Mouse (Mus musculus): ENCODE measurements around the gene Ttc39a. TPM values are rescaled to one million over a fixed set of nuclear protein-coding genes. Genes with fewer than 3 reads are reported as not detected.

The Ttc39a gene
- total RNA-seq, 1 experiment from 2014 or later = 1.5 TPM

DNA sequence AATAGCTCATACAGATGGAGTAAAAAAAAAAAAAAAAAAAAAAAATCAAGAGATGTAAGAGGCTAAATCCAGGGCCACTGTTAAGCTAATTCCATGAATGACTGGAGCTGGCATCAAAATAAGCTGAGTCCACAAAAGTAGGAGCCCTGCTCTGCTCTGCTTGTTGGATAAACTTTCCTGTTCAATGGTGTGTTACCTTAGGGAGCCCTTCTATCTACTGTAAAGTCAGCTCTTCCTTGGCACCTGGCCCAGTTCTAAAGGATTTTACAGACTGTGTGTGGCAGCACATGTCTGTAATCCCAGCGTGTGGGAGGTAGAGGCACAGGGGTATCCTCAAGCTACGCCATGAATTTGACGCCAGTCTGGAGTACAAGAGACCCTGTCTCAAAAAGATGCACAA is 34.6 kb downstream of the Ttc39a start:
- no peak for ATAC-seq (replicated peaks in 1 of 2; ENCODE audit: insufficient read depth in 1 of 2, low FRiP score in 2 of 2, low TSS enrichment in 1 of 2, low read depth in 1 of 2, poor library complexity in 2 of 2, severe bottlenecking in 2 of 2)

DNA sequence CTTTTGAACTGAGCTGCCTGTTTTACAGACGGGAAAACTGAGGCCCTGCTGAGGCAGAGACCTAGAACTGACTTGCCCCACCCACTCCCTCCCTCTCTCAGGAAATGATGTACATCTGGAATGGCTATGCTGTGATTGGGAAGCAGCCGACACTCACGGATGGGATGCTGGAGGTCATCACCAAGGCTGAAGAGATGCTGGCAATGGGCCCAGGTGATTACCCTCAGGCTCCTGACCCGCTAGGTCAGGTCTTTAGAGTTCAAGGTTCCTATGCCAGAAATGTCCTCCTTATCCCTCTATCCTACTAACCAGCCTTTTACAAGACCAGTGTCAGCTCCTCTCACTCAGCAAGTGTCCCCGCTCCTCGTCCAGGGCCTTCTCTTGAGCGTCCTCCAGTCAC is 35.7 kb downstream of the Ttc39a start:
- no peak for ATAC-seq (replicated peaks in 1 of 2; ENCODE audit: insufficient read depth in 1 of 2, low FRiP score in 2 of 2, low TSS enrichment in 1 of 2, low read depth in 1 of 2, poor library complexity in 2 of 2, severe bottlenecking in 2 of 2)

DNA sequence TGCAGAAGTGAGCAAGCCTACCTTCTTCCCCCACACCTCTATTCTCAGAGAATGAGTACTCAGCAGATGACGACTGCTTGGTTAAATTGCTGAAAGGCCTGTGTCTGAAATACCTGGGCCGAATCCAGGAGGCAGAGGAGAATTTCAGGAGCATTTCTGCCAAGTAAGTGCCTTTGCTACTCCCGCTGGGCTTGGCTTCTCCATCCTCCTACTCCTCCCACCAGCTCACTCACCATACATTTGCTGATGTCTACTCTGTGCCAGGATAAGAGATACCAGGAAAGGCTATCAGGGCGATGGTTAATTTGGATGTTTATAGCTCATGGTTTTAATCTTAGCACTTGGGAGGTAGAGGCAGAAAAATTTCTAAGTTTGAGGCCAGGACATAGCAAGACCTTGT is 36.2 kb downstream of the Ttc39a start:
- ATAC-seq (replicated peaks in 1 of 2; ENCODE audit: insufficient read depth in 1 of 2, low FRiP score in 2 of 2, low TSS enrichment in 1 of 2, low read depth in 1 of 2, poor library complexity in 2 of 2, severe bottlenecking in 2 of 2) = no peak

DNA sequence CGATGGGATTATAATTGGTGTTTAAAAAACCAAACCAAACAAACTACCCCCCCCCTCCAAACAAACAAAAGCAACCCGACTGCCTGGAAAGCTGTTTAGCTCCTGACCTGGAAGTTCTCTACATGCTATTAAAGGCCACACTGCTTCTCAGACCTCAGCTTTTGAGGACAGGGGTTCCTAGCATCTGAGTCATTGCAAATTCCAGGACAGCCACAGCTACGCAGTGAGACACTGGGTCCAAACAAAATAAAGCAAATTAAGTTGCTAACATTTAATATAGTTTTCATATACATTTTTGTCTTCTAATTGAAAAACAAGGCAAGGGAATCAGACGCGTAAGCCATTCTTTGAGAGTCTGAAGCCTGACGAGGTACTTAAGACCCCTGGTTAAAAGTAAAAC is 38.0 kb downstream of the Ttc39a start:
- no peak for ATAC-seq (replicated peaks in 1 of 2; ENCODE audit: insufficient read depth in 1 of 2, low FRiP score in 2 of 2, low TSS enrichment in 1 of 2, low read depth in 1 of 2, poor library complexity in 2 of 2, severe bottlenecking in 2 of 2)

DNA sequence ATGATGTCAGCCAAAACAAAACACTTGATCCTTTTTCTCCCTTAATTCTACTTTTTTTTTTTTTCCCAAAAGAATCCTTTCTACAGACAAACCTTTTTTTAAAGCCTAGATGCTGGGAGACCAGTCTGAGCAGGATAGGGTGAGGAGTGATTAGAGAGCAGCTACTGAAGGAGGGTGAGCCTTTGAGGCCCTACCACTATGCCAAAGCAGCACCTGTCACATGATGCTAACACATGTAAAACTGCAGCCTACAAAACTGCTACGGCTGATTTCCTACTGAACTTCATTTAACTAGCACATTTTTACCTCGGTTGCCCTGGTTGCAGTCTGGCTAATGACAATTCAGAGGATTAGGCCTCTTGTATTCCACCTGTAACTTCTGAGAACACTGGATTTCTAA is 38.5 kb downstream of the Ttc39a start:
- ATAC-seq (replicated peaks in 1 of 2; ENCODE audit: insufficient read depth in 1 of 2, low FRiP score in 2 of 2, low TSS enrichment in 1 of 2, low read depth in 1 of 2, poor library complexity in 2 of 2, severe bottlenecking in 2 of 2) = no peak

DNA sequence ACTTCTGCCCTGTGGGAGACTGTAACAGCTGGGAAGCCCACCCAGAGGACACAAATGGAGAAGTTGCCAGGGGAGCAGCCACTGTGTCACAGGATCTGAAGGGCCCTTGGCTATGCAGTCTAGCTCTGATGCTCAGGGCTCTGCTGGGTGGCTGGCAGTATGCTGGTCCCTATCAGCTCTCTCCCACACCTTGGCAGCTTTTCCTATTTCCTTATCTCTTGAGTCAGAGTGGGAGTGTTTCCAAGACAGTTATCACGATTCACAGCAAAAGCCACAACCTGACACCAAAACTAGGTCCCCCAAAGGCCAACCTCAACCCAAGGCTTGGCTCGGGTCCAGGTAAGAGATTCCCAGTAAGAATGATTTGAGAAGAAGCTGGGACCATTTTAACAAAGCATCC is 39.0 kb downstream of the Ttc39a start:
- peak; percentile 67 to 85 for ATAC-seq (replicated peaks in 1 of 2; ENCODE audit: insufficient read depth in 1 of 2, low FRiP score in 2 of 2, low TSS enrichment in 1 of 2, low read depth in 1 of 2, poor library complexity in 2 of 2, severe bottlenecking in 2 of 2)

DNA sequence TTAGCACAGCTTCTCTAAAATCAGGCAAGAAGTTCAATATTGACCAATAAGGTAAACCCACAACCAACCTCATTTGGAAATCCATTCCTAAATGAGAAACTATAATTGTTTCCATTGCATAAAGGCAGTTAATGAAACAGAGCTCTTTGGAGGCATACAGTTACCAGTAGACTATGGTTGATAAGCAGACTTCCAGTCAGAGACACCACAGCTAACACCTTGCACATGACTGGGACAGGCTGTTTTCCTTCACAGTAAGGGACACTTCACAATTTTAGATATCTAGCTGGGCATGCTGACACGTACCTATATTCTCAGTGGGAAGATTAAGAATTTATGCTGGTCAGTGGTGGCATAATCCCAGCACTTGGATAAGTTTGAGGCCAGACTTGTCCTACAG is 39.5 kb downstream of the Ttc39a start:
- ATAC-seq (replicated peaks in 1 of 2; ENCODE audit: insufficient read depth in 1 of 2, low FRiP score in 2 of 2, low TSS enrichment in 1 of 2, low read depth in 1 of 2, poor library complexity in 2 of 2, severe bottlenecking in 2 of 2) = peak in 1 of 2 experiments; percentile 19; a peak in 1 of 4 replicates

DNA sequence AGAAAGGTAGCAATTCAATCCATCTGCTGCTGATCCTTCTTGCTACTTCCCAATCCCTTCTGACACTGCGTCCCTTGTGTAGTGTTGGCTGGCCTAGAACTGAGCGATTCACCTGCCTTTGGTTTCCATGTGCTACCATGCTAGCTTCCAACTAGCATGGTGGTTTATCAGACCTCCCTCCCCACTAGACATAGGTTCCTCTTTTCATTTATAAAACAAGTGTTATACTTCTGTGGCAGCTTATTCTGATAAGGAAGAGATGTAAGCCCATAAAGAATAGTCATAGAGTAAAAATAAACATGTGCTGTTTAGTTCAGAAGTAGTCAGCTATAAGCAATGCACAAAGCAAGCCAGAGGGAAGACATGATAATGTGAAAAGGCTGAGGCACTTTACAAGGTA is 42.1 kb downstream of the Ttc39a start:
- peak; percentile 28 to 36; a peak in 1 of 4 replicates for ATAC-seq (replicated peaks in 1 of 2; ENCODE audit: insufficient read depth in 1 of 2, low FRiP score in 2 of 2, low TSS enrichment in 1 of 2, low read depth in 1 of 2, poor library complexity in 2 of 2, severe bottlenecking in 2 of 2)

DNA sequence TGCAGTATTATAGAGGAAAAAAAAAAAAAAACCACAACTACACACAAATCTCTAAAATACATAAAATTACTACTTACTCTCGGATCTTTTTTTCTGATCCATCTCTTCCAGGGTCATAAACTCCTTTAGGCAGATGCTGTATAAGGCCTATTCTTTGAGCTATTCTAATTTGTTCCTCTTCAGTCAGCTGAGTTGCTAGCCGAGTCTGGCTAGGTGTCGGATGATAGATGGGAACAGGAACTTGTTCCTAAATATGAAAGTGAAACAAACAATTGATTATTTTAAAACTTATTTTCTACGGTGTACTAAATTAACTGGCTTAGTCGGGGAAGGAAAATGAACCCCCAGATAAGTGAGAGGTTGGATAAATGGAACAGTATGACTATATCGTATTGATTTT is 50.4 kb downstream of the Ttc39a start:
- peak; percentile 82 to 84; a peak in 3 of 4 replicates for ATAC-seq (replicated peaks in 1 of 2; ENCODE audit: insufficient read depth in 1 of 2, low FRiP score in 2 of 2, low TSS enrichment in 1 of 2, low read depth in 1 of 2, poor library complexity in 2 of 2, severe bottlenecking in 2 of 2)

DNA sequence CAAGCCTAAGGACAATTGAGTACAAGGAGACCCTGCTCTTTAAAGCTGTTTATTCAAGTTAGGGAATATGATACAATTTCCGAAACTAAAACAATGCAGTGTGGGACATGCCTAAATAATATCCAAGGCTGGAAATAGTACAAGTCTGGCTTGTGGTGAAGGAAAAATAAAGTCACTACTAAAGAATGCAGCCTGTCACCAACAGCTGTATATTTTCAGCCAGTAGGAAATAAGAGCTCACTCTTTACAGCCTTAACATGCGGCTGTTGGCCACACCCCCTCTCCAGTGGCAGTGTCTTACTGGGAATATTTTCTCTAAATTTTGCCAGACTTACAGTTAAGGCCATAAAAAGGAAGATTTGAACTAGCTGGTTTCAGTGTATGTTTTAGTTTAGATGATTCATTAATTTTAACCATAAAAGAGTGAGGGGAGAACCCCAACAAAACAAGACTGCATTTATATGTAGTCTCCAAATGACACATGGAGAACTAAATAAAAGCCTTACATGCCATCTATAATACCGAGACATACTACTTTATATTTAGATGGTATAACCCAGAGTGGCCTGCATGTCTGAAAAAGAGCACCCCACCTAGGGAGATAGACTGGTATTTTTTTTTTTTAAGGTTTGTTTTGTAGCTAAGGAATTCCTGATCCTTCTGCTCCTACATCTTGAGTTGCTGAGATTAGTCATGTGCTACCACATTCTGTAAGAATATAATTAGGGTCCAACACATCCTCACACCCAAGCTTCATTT is 54.2 kb downstream of the Ttc39a start:
- ATAC-seq (replicated peaks in 1 of 2; ENCODE audit: insufficient read depth in 1 of 2, low FRiP score in 2 of 2, low TSS enrichment in 1 of 2, low read depth in 1 of 2, poor library complexity in 2 of 2, severe bottlenecking in 2 of 2) = no peak

DNA sequence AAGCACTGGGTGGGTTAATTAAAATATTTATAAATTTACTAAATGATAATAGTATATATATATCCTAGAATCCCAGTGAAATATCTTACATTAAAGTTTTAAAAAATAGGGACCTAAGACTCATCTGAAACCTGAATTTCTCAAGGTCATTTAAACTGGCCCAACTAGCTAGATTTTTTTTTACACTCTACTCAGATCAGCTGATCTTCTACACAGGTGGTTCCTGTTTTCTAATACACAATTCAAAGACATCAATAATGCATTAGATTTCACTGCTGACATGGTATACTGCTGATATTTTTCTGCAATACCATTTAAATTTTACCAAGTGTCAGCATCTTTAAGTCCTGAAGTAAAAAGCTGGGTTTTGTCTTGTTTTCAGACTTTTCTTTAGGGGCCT is 57.5 kb downstream of the Ttc39a start:
- ATAC-seq (replicated peaks in 1 of 2; ENCODE audit: insufficient read depth in 1 of 2, low FRiP score in 2 of 2, low TSS enrichment in 1 of 2, low read depth in 1 of 2, poor library complexity in 2 of 2, severe bottlenecking in 2 of 2) = 0 out of 4 replicates have a peak, but pooled peaks of 1 of the 2 experiments have one; percentile 22

DNA sequence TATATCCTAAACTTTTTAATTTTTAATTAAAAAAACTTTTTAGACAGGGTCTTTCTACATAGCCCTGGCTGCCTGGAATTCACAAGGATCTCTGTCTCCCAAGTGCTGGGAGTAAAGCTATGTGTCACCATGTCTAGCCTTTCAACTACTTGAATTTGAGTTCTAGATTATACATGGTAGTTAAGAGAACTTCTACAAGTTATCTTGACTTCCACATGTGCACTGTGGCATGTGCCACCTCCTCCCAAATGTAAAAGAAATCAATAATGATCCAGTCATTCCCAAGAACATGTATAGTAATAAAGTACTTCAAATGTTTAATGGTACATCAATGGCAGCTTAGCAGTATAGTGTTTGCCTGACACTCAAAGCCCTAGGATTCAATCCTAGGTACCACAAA is 61.3 kb downstream of the Ttc39a start:
- ATAC-seq (replicated peaks in 1 of 2; ENCODE audit: insufficient read depth in 1 of 2, low FRiP score in 2 of 2, low TSS enrichment in 1 of 2, low read depth in 1 of 2, poor library complexity in 2 of 2, severe bottlenecking in 2 of 2) = no peak

DNA sequence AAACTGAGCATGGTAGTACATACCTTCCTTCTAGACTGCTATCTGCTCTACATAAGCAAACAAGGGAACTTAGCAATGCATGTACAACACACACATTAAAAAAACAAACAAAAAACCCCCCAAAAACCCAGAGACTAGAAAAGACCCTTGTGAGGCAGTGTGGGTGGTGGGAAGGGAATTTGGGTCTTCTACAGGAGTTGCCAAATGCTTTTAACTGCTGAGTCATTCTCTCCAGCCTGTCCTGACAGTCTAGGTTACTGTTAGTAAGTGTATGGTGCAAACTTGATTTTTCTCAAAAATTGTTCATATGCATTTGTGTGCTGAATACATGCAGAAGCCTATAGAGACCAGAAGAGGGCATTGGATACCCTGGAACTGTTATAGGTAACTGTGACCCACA is 65.2 kb downstream of the Ttc39a start:
- ATAC-seq (replicated peaks in 1 of 2; ENCODE audit: insufficient read depth in 1 of 2, low FRiP score in 2 of 2, low TSS enrichment in 1 of 2, low read depth in 1 of 2, poor library complexity in 2 of 2, severe bottlenecking in 2 of 2) = no peak

DNA sequence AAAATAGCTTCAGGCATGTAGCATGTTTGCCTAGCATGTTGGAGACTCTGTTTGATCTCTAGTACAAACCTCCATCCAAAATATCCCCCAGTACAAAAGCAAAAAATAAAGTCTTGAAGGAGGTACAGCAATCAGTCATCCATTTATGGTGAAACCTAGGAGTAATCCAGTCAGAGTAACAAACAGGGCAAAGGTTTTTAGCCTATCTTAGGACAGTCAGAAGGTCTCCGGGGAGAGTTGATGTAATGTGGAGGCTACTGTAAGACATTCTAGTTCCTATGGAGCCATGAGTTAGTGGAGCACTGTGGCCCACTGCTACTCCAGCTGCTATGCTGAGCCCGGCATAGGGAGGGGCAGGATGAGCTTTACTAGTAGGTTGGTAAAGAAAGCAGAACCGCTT is 66.1 kb downstream of the Ttc39a start:
- no peak for ATAC-seq (replicated peaks in 1 of 2; ENCODE audit: insufficient read depth in 1 of 2, low FRiP score in 2 of 2, low TSS enrichment in 1 of 2, low read depth in 1 of 2, poor library complexity in 2 of 2, severe bottlenecking in 2 of 2)

DNA sequence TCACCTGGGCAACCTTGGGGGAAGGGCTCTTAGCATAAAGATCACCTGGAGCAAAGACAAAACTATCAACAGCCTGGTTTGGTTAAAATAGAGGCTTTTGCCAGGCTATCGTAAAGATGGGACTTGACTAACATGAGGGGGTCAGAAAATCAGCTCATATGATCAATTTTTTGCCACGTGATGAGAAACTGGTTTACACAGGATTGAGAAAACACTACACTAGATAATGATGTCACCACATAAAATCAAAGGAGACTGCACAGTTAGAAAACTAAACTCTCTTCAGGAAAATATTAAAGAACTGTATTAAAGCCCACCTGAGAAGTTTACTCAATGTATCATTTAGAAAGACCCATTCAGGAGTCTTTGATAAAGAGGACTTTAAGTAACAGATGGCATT is 68.7 kb downstream of the Ttc39a start:
- ATAC-seq (replicated peaks in 1 of 2; ENCODE audit: insufficient read depth in 1 of 2, low FRiP score in 2 of 2, low TSS enrichment in 1 of 2, low read depth in 1 of 2, poor library complexity in 2 of 2, severe bottlenecking in 2 of 2) = no peak

DNA sequence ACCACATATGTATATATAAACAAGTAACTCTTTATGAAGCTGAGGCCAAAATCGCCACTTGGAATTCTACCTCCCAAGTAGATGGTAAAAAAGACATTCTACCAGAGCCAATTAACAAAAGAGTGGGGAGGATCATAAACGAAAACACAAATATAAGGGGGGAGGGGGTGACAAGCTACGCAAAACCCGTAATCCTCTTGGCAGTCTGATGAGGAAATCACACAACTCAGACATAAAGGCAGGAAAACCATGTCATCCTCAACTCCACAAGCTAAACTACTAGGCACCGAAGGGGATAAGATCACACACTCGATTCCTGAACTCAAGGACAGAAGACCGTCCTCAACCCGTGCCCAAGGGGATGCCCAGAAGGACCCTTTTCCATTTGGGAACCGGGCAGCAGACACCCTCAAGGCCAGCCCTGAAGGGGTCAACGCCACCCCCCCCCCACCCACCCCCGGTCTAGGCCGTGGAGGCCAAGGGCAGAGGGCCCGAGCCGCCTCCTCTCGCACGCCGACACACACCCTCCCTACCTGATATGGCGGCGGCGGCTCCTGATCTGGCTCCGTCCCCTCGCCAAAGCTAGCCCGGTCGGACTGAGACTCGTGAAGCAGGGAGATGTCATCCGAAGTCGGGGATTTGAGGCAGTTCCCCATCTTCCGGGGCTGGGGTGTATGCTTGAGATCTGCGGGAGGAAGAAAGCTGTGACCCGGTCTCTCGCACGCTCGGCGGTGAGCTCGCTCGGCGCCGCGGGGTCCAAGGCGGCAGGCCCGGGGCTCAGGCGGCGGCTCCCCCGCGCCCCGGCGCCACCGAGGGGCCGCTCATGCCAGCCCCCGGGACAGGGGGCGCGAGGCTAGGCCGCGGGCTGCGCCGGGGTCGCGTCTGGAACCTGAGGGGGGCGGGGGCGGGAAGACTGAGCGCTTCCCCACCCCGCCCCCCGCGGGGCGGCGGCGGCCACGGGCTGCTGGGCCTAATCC is 69.4 kb downstream of the Ttc39a start:
- ATAC-seq (replicated peaks in 1 of 2; ENCODE audit: insufficient read depth in 1 of 2, low FRiP score in 2 of 2, low TSS enrichment in 1 of 2, low read depth in 1 of 2, poor library complexity in 2 of 2, severe bottlenecking in 2 of 2) = peak; percentile 23 to 33; a peak in 3 of 4 replicates

DNA sequence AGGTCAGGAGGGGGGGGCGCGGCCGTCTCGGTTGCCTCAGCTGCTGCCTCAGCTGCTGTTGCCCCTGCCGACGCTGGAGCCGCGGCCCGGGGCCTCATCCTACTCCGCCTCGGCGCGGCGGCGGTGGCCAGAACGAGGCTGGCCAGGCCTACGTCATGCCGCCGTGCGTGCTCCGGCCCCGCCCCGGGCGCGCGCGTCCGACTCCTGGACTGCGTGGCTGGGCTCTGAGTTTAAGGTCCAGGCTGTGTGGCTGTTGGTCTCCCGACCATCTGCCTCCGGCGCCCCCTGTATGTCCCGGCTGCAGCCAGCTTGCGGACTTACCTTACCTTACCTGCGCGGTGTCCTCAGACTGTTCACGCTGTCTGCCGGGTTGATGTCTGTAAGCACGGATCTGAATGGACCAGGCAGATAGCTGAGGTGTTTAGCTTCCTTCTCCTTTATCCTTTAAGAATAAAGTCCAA is 70.2 kb downstream of the Ttc39a start:
- ATAC-seq (replicated peaks in 1 of 2; ENCODE audit: insufficient read depth in 1 of 2, low FRiP score in 2 of 2, low TSS enrichment in 1 of 2, low read depth in 1 of 2, poor library complexity in 2 of 2, severe bottlenecking in 2 of 2) = peak; percentile 88 to 89

DNA sequence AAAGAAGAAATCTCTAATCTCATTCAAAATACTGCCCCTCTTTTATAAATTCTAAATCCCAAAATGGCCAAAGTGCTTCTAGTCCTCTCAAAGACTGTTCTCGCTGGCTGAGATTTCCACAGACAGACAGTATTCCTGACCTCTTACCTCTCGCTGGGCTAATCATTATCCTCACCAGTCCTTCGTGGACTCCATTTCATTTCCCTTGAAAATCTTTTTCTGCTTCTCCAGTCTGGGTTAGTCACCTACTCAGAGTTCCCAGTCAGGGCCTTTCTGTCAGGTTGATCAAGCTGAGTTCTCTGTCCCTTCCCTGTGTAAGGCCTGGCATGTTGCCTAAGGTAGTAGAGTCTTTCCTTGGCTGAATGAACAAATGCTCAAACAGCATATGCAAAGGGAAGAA is 71.0 kb downstream of the Ttc39a start:
- no peak for ATAC-seq (replicated peaks in 1 of 2; ENCODE audit: insufficient read depth in 1 of 2, low FRiP score in 2 of 2, low TSS enrichment in 1 of 2, low read depth in 1 of 2, poor library complexity in 2 of 2, severe bottlenecking in 2 of 2)

All from hematopoietic stem cell, adult 5-6 weeks (primary cell).